Mouse (Mus musculus) megakaryocyte progenitor cell, adult 5-6 weeks (primary cell): ENCODE data around the gene Bace1. TPM values are rescaled to one million over a fixed set of nuclear protein-coding genes. Genes with fewer than 3 reads are reported as not detected.

Source experiments
- ATAC-seq: replicated peaks from 2 replicates; pipeline ENCODE4 v1.8.0; 2016; ENCODE audit warnings: mild to moderate bottlenecking, moderate TSS enrichment, inconsistent platforms; ENCODE audit not compliant: poor library complexity
- total RNA-seq, 2 experiments: library from RNA; stranded (forward) in 1 of 2; stranded (reverse) in 1 of 2; fragments of 157-497, 149-512 nt in 1 of 2; fragments of 200-1000 nt in 1 of 2; gene quantifications; 2 replicates each; pipeline versions ENCODE4 v1.2.3 to v1.2.4; 2015 to 2017

Bace1 gene
- total RNA-seq (2015) (29.5 and 31.0 TPM in 2 replicates), total RNA-seq (2017) (33.4 and 44.1 TPM in 2 replicates)

GRCm38 (mm10) chr9:45838434-45839138 lies at the start of gene Bace1:
Gene Bace1, plus strand, starts transcription at chr9:45838580.
- ATAC-seq = peak; percentile 30

GRCm38 (mm10) chr9:45791456-45792142 lies 46.8 kb upstream of the Bace1 start:
- no peak for ATAC-seq

GRCm38 (mm10) chr9:45792235-45792634 lies 46.1 kb upstream of the Bace1 start:
- ATAC-seq = no peak

- ATAC-seq = no peak
These were observed 44.7 kb upstream of the Bace1 start for GRCm38 (mm10) chr9:45793697-45794096.

- peak; percentile 30; the same call in 1 of the 2 replicates for ATAC-seq
These were observed 42.7 kb upstream of the Bace1 start for GRCm38 (mm10) chr9:45795722-45796121.

GRCm38 (mm10) chr9:45797271-45797670 lies 41.1 kb upstream of the Bace1 start:
- 0 out of 2 replicates have a peak, but pooled peaks have one; percentile 38 for ATAC-seq

- ATAC-seq = peak; percentile 66
These were observed 39.8 kb upstream of the Bace1 start for GRCm38 (mm10) chr9:45798467-45799164.

GRCm38 (mm10) chr9:45799402-45799801 lies 39.0 kb upstream of the Bace1 start:
- ATAC-seq = no peak

- peak; percentile 89 for ATAC-seq
These were observed 35.2 kb upstream of the Bace1 start for GRCm38 (mm10) chr9:45803070-45803774.

GRCm38 (mm10) chr9:45806847-45807246 lies 31.5 kb upstream of the Bace1 start:
- ATAC-seq = no peak

GRCm38 (mm10) chr9:45807337-45807736 lies 31.0 kb upstream of the Bace1 start:
- ATAC-seq = no peak

GRCm38 (mm10) chr9:45807761-45808160 lies 30.6 kb upstream of the Bace1 start:
- no peak for ATAC-seq

GRCm38 (mm10) chr9:45811946-45812345 lies 26.4 kb upstream of the Bace1 start:
- no peak for ATAC-seq

GRCm38 (mm10) chr9:45815113-45815512 lies 23.3 kb upstream of the Bace1 start:
- no peak for ATAC-seq

GRCm38 (mm10) chr9:45815525-45815924 lies 22.9 kb upstream of the Bace1 start:
- peak; percentile 53 for ATAC-seq

- ATAC-seq = peak; percentile 68
These were observed 19.9 kb upstream of the Bace1 start for GRCm38 (mm10) chr9:45818406-45819011.

- ATAC-seq = peak; percentile 13
These were observed 10.6 kb upstream of the Bace1 start for GRCm38 (mm10) chr9:45827663-45828290.

- ATAC-seq = peak; percentile 96
These were observed 10.0 kb upstream of the Bace1 start, which contains the start of gene Cep164 for GRCm38 (mm10) chr9:45828291-45828963. Gene Cep164, minus strand, starts transcription at chr9:45828691.

GRCm38 (mm10) chr9:45829107-45829506 lies 9.3 kb upstream of the Bace1 start:
- peak; percentile 72 for ATAC-seq
